In genomic region chr5:122731991-122732673, GRCm38 (mm10) we compare ENCODE assay signal across 8 mouse cellular contexts. TPM values are rescaled to one million over a fixed set of nuclear protein-coding genes. Genes with fewer than 3 reads are reported as not detected.
DNase-seq lines count a peak whose midpoint lies in the region; ATAC-seq lines count a peak whose summit lies in the region.

No protein-coding gene starts in this region.

- H3K4me2 ChIP-seq in neural tube, embryonic 15.5 days, result no peak overlapping the region; the same call in 1 of the 2 replicates
- 0 out of 2 replicates have a peak overlapping the region, but pooled peaks have one; percentile 1 for H3K4me2 ChIP-seq in kidney, embryonic 16.5 days (replicated peaks; ENCODE audit: low read depth, low read length)

- no peak for ATAC-seq in neural tube, embryonic 15.5 days (ENCODE audit: low FRiP score)
- ATAC-seq in kidney, embryonic 16.5 days (ENCODE audit: low FRiP score, low TSS enrichment), result no peak

- peaks cover 7% of the 10 kb centered on the region; the same call in 1 of the 2 replicates for H3K4me1 ChIP-seq in neural tube, embryonic 15.5 days
- peaks cover 26% of the 10 kb centered on the region for H3K4me1 ChIP-seq in kidney, embryonic 16.5 days (ENCODE audit: insufficient read depth, low read length)

- peak; percentile 31 for DNase-seq in neural tube, embryonic 10.5 days (ENCODE audit: extremely low spot score, low spot score)
- peak; percentile 23 to 46 for DNase-seq in heart, adult 9 months (ENCODE audit: low spot score in 2 of 2)
- peak; percentile 48 for DNase-seq in lung, postnatal 25 days (ENCODE audit: low spot score)
- DNase-seq in yolk sac, embryonic 10.5 days (ENCODE audit: low spot score), result peak; percentile 68
- DNase-seq in urinary bladder, postnatal 25 days (ENCODE audit: low spot score), result no peak
- DNase-seq in frontal cortex, postnatal 36 days (ENCODE audit: low spot score in 2 of 2), result no peak

- H3K9me3 ChIP-seq in neural tube, embryonic 15.5 days (replicated peaks), result no peaks in the 10 kb centered on the region
- H3K9me3 ChIP-seq in kidney, embryonic 16.5 days (ENCODE audit: low read length), result no peaks in the 10 kb centered on the region

- H3K36me3 ChIP-seq in neural tube, embryonic 15.5 days, result peaks cover 24% of the 10 kb centered on the region
- peaks cover 2% of the 10 kb centered on the region; the same call in 1 of the 2 replicates for H3K36me3 ChIP-seq in kidney, embryonic 16.5 days (ENCODE audit: insufficient read depth, low read length)

- no peak overlapping the region for H3K9ac ChIP-seq in neural tube, embryonic 15.5 days (replicated peaks)
- H3K9ac ChIP-seq in kidney, embryonic 16.5 days (replicated peaks; ENCODE audit: low read length), result no peak overlapping the region; the same call in 1 of the 2 replicates

- no peak overlapping the region for H3K4me3 ChIP-seq in neural tube, embryonic 15.5 days (replicated peaks)
- H3K4me3 ChIP-seq in kidney, embryonic 16.5 days (ENCODE audit: low read length), result no peak overlapping the region

- 76% methylated on average over 15 of the region's 15 CpGs for WGBS in neural tube, embryonic 15.5 days
- 24% methylated on average over 15 of the region's 15 CpGs for WGBS in kidney, embryonic 16.5 days

- no peak overlapping the region for H3K27ac ChIP-seq in neural tube, embryonic 15.5 days (replicated peaks)
- H3K27ac ChIP-seq in kidney, embryonic 16.5 days (ENCODE audit: low read length), result peak overlapping the region; percentile 72

- H3K27me3 ChIP-seq in neural tube, embryonic 15.5 days (replicated peaks), result no peaks in the 10 kb centered on the region
- H3K27me3 ChIP-seq in kidney, embryonic 16.5 days (ENCODE audit: insufficient read depth, low read length), result no peaks in the 10 kb centered on the region

RNA-seq across cellular contexts. Expression of gene P2rx4, which starts 24.8 kb away (rescaled TPM):
- 14.7 and 18.6 TPM in 2 replicates for polyA plus RNA-seq in neural tube, embryonic 15.5 days (2015; fragmentation: Nextera tagmentation; extraction: Ambion mirVana)
- 25.0 and 26.1 TPM in 2 replicates for polyA plus RNA-seq in kidney, embryonic 16.5 days (2015; fragmentation: Nextera tagmentation; extraction: Ambion mirVana)

RNA-seq across cellular contexts. Expression of gene Camkk2, which starts 47.1 kb away (rescaled TPM):
- polyA plus RNA-seq in neural tube, embryonic 15.5 days (2015; fragmentation: Nextera tagmentation; extraction: Ambion mirVana), result 56.7 and 69.9 TPM in 2 replicates
- 35.6 and 44.7 TPM in 2 replicates for polyA plus RNA-seq in kidney, embryonic 16.5 days (2015; fragmentation: Nextera tagmentation; extraction: Ambion mirVana)

Comparison
In these comparisons a context has a peak if more than half of its experiments do, and no peak if none do; other contexts are left out.
1. DNase-seq: peak in neural tube, embryonic 10.5 days (single experiment), heart, adult 9 months (2 of 2), lung, postnatal 25 days (single experiment) and yolk sac, embryonic 10.5 days (single experiment); none in urinary bladder, postnatal 25 days (single experiment) and frontal cortex, postnatal 36 days (0 of 2).